Mouse (Mus musculus) monocyte, adult 2 months (primary cell): ENCODE results near the gene Gm5901.
"Not testable (repeated sequence)": the region's sequence is repeated elsewhere in the genome, so short reads cannot be mapped to it uniquely, and the experiment has no call there.

Source experiments
- DNase-seq, 2 experiments: peaks; one replicate each; pipeline ENCODE4 v3.0.0; 2022; ENCODE audit warnings: low spot score in 2 of 2, low read depth in 1 of 2

Gene Gm5901

GRCm38 (mm10) chr7:105374866-105375265 is at the start of gene Gm5901:
TSS of gene Gm5901 (plus strand) at chr7:105375038.
- DNase-seq: no peak

- DNase-seq: no peak
Measured at GRCm38 (mm10) chr7:105325302-105325701, 49.5 kb upstream of the Gm5901 start.

- no peak for DNase-seq
Measured at GRCm38 (mm10) chr7:105334004-105334403, 40.8 kb upstream of the Gm5901 start, which contains the start of gene Olfr690. TSS of gene Olfr690 (minus strand) at chr7:105334104.

- no peak for DNase-seq
Measured at GRCm38 (mm10) chr7:105342170-105342569, 32.7 kb upstream of the Gm5901 start, which contains the start of gene Olfr691. TSS of gene Olfr691 (minus strand) at chr7:105342270.

- no peak for DNase-seq
Measured at GRCm38 (mm10) chr7:105342752-105343151, 32.1 kb upstream of the Gm5901 start.

- not testable (repeated sequence) for DNase-seq
Measured at GRCm38 (mm10) chr7:105356064-105356463, 18.8 kb upstream of the Gm5901 start.

- DNase-seq: not testable (repeated sequence)
Measured at GRCm38 (mm10) chr7:105356487-105356886, 18.4 kb upstream of the Gm5901 start.

- DNase-seq: no peak
Measured at GRCm38 (mm10) chr7:105361713-105362112, 13.1 kb upstream of the Gm5901 start.

- no peak for DNase-seq
Measured at GRCm38 (mm10) chr7:105367268-105367667, 7.6 kb upstream of the Gm5901 start.

- no peak for DNase-seq
Measured at GRCm38 (mm10) chr7:105367930-105368329, 6.9 kb upstream of the Gm5901 start, which contains the start of gene Olfr692. TSS of gene Olfr692 (plus strand) at chr7:105368230.

GRCm38 (mm10) chr7:105368521-105368920 is 6.3 kb upstream of the Gm5901 start:
- no peak for DNase-seq

- DNase-seq: no peak
Measured at GRCm38 (mm10) chr7:105372912-105373311, 1.9 kb upstream of the Gm5901 start.

- DNase-seq: no peak
Measured at GRCm38 (mm10) chr7:105373509-105373908, 1.3 kb upstream of the Gm5901 start.

GRCm38 (mm10) chr7:105373976-105374375 is 862 bp upstream of the Gm5901 start:
- DNase-seq: no peak

GRCm38 (mm10) chr7:105380329-105380728 is 5.5 kb downstream of the Gm5901 start:
- no peak for DNase-seq

- DNase-seq: no peak
Measured at GRCm38 (mm10) chr7:105387696-105388095, 12.9 kb downstream of the Gm5901 start.

GRCm38 (mm10) chr7:105390236-105390635 is 15.4 kb downstream of the Gm5901 start:
- no peak for DNase-seq

GRCm38 (mm10) chr7:105394606-105395005 is 19.8 kb downstream of the Gm5901 start:
- DNase-seq: no peak

GRCm38 (mm10) chr7:105395131-105395820 is 20.4 kb downstream of the Gm5901 start:
- no peak for DNase-seq

- DNase-seq: no peak
Measured at GRCm38 (mm10) chr7:105396126-105396525, 21.3 kb downstream of the Gm5901 start.

GRCm38 (mm10) chr7:105399058-105399934 is 24.5 kb downstream of the Gm5901 start:
- DNase-seq: peak; percentile 1 to 6
